Mouse (Mus musculus) stomach, embryonic 16.5 days (tissue): ENCODE measurements around the gene Rprd1b. TPM values are rescaled to one million over a fixed set of nuclear protein-coding genes. Genes with fewer than 3 reads are reported as not detected.

Experiments
- ATAC-seq: fragments of 200-750 bp; cut with Nextera tagmentation; 2 replicates; pipeline ENCODE4 v1.8.0; 2017; ENCODE audit warnings: moderate number of reproducible peaks, moderate TSS enrichment; ENCODE audit not compliant: insufficient read depth, low FRiP score
- H3K27ac ChIP-seq: fragments of 300-500 bp; sonication (generic); 2 replicates; pipeline ENCODE4 v1.5.1; 2014; ENCODE audit warnings: low read length
- H3K27me3 ChIP-seq: fragments of 300-500 bp; sonication (generic); 2 replicates; pipeline ENCODE4 v1.6.1; 2014; ENCODE audit warnings: low read length, control low read depth, mixed read lengths; ENCODE audit not compliant: control insufficient read depth, insufficient read depth
- H3K36me3 ChIP-seq: fragments of 300-500 bp; sonication (generic); 2 replicates; pipeline ENCODE4 v1.6.1; 2014; ENCODE audit warnings: low read length; ENCODE audit not compliant: control insufficient read depth, insufficient read depth
- H3K4me1 ChIP-seq: fragments of 300-500 bp; sonication (generic); 2 replicates; pipeline ENCODE4 v1.6.1; 2014; ENCODE audit warnings: low read length, control low read depth, mixed read lengths; ENCODE audit not compliant: control insufficient read depth, insufficient read depth
- H3K4me2 ChIP-seq: fragments of 300-500 bp; sonication (generic); 2 replicates; pipeline ENCODE4 v1.6.1; 2014; ENCODE audit warnings: low read depth, low read length, mixed read lengths
- H3K4me3 ChIP-seq: fragments of 300-500 bp; sonication (generic); replicated peaks from 2 replicates; pipeline ENCODE4 v1.5.1; 2014; ENCODE audit warnings: mild to moderate bottlenecking, low read length
- H3K9ac ChIP-seq: fragments of 300-500 bp; sonication (generic); 2 replicates; pipeline ENCODE4 v1.6.1; 2014; ENCODE audit warnings: low read length
- H3K9me3 ChIP-seq: fragments of 300-500 bp; sonication (generic); replicated peaks from 2 replicates; pipeline ENCODE4 v1.6.1; 2016; ENCODE audit warnings: low read length, control low read depth; ENCODE audit not compliant: control insufficient read depth
- WGBS: fragments of 180-500 bp; shearing (Covaris S2); extraction: QIAGEN DNeasy Blood & Tissue Kit; methylation state at CpG from one replicate; pipeline ENCODE4 v1.1.7; 2014; 5-methylcytosine and 5-hydroxymethylcytosine counted together
- polyA plus RNA-seq: library from polyadenylated mRNA; unstranded; fragments of >200 nt; fragmentation: Nextera tagmentation; extraction: Ambion mirVana; gene quantifications from 2 replicates; pipeline ENCODE4 v1.2.1, GENCODE M21; 2015

Gene Rprd1b
- polyA plus RNA-seq, 1 experiment from 2014 or later: 36.1 TPM

DNA sequence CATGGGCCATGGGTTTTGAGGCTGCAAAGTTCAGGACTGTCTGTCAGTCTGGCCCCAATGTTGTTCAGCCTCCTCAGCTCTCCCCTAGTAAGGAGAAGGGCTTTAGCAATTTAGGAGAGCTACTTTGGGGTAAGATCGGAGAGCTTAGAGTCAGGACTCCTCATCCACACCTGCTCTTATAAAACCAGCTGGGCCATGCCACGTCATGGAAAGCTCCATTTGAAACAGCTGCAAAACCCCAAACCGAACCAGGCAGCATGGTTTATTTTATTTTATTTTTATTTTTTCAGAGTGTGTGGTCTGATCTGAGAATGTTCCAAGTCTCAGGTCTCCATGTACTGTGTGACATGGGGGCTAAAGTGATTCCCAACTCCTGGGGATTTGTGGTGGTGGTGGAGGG, 71.2 kb downstream of the Rprd1b start:
- Histone ChIP-seq H3K36me3 (no peaks in the 10 kb centered on the region), H3K27ac (0 out of 2 replicates have a peak overlapping the region, but pooled peaks have one; percentile 44), H3K4me2 (no peak overlapping the region), H3K4me1 (peaks cover 12% of the 10 kb centered on the region), H3K27me3 (no peaks in the 10 kb centered on the region), H3K9ac (no peak overlapping the region; the same call in 1 of the 2 replicates), H3K4me3 (no peak overlapping the region), H3K9me3 (no peaks in the 10 kb centered on the region)
- 50% methylated on average over 3 of the region's 3 CpGs for WGBS
- ATAC-seq: no peak

DNA sequence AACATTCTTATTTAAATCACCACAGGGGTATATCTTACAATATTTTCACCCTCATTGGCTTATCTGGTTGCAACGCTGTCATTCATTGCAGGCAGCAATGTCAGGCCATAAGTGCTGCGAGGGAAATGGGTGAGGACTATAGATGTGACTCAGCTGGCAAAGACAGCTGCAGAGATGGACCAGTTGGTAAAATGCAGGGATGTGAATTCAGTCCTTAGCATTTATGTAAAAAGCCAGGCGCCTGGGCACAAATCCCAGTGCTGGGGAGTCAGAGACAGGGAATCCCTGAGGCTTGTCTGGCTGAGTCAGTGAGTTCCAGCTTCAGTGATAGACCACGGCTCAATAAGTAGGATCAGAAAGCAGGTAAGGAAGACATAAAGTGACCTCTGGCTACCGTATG, 73.5 kb downstream of the Rprd1b start:
- Histone ChIP-seq H3K4me3 (no peak overlapping the region), H3K4me1 (peaks cover 8% of the 10 kb centered on the region), H3K27ac (no peak overlapping the region), H3K36me3 (no peaks in the 10 kb centered on the region), H3K9me3 (no peaks in the 10 kb centered on the region), H3K9ac (no peak overlapping the region), H3K4me2 (no peak overlapping the region), H3K27me3 (no peaks in the 10 kb centered on the region)
- ATAC-seq: no peak
- WGBS: 63% methylated on average over 5 of the region's 5 CpGs

GRCm38 (mm10) chr2:158104966-158105365, 76.7 kb downstream of the Rprd1b start:
- no peak overlapping the region for H3K4me3 ChIP-seq
- peaks cover 29% of the 10 kb centered on the region for H3K4me1 ChIP-seq
- 83% methylated on average over 6 of the region's 6 CpGs for WGBS
- ATAC-seq: no peak
- no peaks in the 10 kb centered on the region for H3K9me3 ChIP-seq
- no peak overlapping the region for H3K4me2 ChIP-seq
- no peaks in the 10 kb centered on the region for H3K36me3 ChIP-seq
- no peak overlapping the region for H3K27ac ChIP-seq
- no peak overlapping the region for H3K9ac ChIP-seq
- H3K27me3 ChIP-seq: no peaks in the 10 kb centered on the region

- no peaks in the 10 kb centered on the region for H3K36me3 ChIP-seq
- no peak overlapping the region for H3K4me3 ChIP-seq
- no peaks in the 10 kb centered on the region for H3K9me3 ChIP-seq
- WGBS: 75% methylated on average over 6 of the region's 6 CpGs
- H3K27me3 ChIP-seq: no peaks in the 10 kb centered on the region
- no peak for ATAC-seq
- H3K4me1 ChIP-seq: peaks cover 31% of the 10 kb centered on the region
- no peak overlapping the region for H3K9ac ChIP-seq
- no peak overlapping the region for H3K4me2 ChIP-seq
- no peak overlapping the region for H3K27ac ChIP-seq
These were observed 77.3 kb downstream of the Rprd1b start for GRCm38 (mm10) chr2:158105605-158106004.

GRCm38 (mm10) chr2:158106947-158107587, 78.8 kb downstream of the Rprd1b start:
- H3K4me1 ChIP-seq: peaks cover 31% of the 10 kb centered on the region
- H3K27me3 ChIP-seq: no peaks in the 10 kb centered on the region
- ATAC-seq: peak; percentile 70
- no peaks in the 10 kb centered on the region for H3K9me3 ChIP-seq
- no peak overlapping the region for H3K4me2 ChIP-seq
- WGBS: 17% methylated on average over 6 of the region's 6 CpGs
- no peak overlapping the region for H3K4me3 ChIP-seq
- H3K36me3 ChIP-seq: no peaks in the 10 kb centered on the region
- peak overlapping the region; percentile 79 for H3K27ac ChIP-seq
- H3K9ac ChIP-seq: peak overlapping the region; percentile 3; the same call in 1 of the 2 replicates

GRCm38 (mm10) chr2:158109516-158109915, 81.2 kb downstream of the Rprd1b start:
- peak overlapping the region; percentile 96 for H3K27ac ChIP-seq
- H3K4me1 ChIP-seq: peaks cover 46% of the 10 kb centered on the region
- H3K36me3 ChIP-seq: no peaks in the 10 kb centered on the region
- no peak overlapping the region for H3K4me3 ChIP-seq
- peak; percentile 24; the same call in 1 of the 2 replicates for ATAC-seq
- no peak overlapping the region for H3K4me2 ChIP-seq
- WGBS: 7% methylated on average over 8 of the region's 8 CpGs
- H3K9me3 ChIP-seq: no peaks in the 10 kb centered on the region
- H3K9ac ChIP-seq: peak overlapping the region; percentile 58
- no peaks in the 10 kb centered on the region for H3K27me3 ChIP-seq

DNA sequence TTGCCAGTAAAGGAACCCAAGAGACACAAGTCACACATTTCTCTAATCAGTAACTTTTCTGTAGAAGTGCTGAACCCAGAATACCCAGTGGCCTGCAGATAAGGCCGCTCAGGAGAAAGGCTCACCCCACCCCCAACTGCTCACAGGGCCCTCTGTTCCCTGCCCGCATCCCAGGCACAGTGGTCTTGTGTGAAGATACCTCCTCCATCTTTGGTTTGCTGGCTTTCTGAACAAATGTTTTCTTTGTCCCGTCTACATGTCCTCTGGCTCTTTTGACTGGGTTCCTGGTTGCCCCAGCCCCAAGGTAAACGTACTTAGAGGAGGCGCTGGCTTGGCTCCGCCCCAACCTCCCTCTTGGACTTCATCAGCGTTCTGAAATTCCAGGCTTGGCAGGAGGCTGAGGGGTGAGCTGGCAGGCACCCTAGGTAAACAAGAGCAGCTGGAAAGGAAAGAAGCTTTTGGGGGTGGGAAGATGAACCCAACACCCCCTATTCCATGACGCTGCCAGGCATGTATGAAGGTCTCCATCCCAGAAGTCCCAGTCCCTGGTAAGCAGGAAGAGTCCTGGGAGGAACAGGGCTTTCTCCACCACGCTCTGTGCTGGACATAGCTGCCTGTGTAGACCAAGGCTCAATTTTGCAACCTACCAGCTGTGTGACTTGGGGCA, 85.4 kb downstream of the Rprd1b start:
- Histone ChIP-seq H3K27me3 (no peaks in the 10 kb centered on the region), H3K27ac (peak overlapping the region; percentile 89), H3K4me2 (peak overlapping the region; percentile 35), H3K9ac (peak overlapping the region; percentile 46), H3K9me3 (no peaks in the 10 kb centered on the region), H3K4me3 (peak overlapping the region; percentile 15; the same call in 1 of the 2 replicates), H3K4me1 (peaks cover 32% of the 10 kb centered on the region), H3K36me3 (0 out of 2 replicates have a peak, but pooled peaks cover 6% of the 10 kb centered on the region)
- peak; percentile 79 for ATAC-seq
- WGBS: 24% methylated on average over 9 of the region's 9 CpGs

- 41% methylated on average over 5 of the region's 5 CpGs for WGBS
- 0 out of 2 replicates have a peak, but pooled peaks have one; percentile 23 for ATAC-seq
These were observed 86.6 kb downstream of the Rprd1b start for GRCm38 (mm10) chr2:158114931-158115330.

GRCm38 (mm10) chr2:158115838-158116453, 87.6 kb downstream of the Rprd1b start:
- no peak for ATAC-seq
- Histone ChIP-seq H3K36me3 (0 out of 2 replicates have a peak, but pooled peaks cover 6% of the 10 kb centered on the region), H3K4me1 (peaks cover 20% of the 10 kb centered on the region), H3K4me2 (no peak overlapping the region), H3K27me3 (no peaks in the 10 kb centered on the region), H3K4me3 (no peak overlapping the region), H3K27ac (no peak overlapping the region), H3K9ac (no peak overlapping the region), H3K9me3 (no peaks in the 10 kb centered on the region)
- WGBS: 86% methylated on average over 3 of the region's 3 CpGs

More at GRCm38 (mm10) chr2:158114931-158115330, 86.6 kb downstream of the Rprd1b start:
- H3K27me3 ChIP-seq: no peaks in the 10 kb centered on the region
- no peak overlapping the region for H3K4me2 ChIP-seq
- no peak overlapping the region for H3K9ac ChIP-seq
- peak overlapping the region; percentile 40; the same call in 1 of the 2 replicates for H3K27ac ChIP-seq
- no peaks in the 10 kb centered on the region for H3K9me3 ChIP-seq
- H3K4me3 ChIP-seq: no peak overlapping the region
- 0 out of 2 replicates have a peak, but pooled peaks cover 6% of the 10 kb centered on the region for H3K36me3 ChIP-seq
- H3K4me1 ChIP-seq: peaks cover 22% of the 10 kb centered on the region
